In the genomic region with DNA sequence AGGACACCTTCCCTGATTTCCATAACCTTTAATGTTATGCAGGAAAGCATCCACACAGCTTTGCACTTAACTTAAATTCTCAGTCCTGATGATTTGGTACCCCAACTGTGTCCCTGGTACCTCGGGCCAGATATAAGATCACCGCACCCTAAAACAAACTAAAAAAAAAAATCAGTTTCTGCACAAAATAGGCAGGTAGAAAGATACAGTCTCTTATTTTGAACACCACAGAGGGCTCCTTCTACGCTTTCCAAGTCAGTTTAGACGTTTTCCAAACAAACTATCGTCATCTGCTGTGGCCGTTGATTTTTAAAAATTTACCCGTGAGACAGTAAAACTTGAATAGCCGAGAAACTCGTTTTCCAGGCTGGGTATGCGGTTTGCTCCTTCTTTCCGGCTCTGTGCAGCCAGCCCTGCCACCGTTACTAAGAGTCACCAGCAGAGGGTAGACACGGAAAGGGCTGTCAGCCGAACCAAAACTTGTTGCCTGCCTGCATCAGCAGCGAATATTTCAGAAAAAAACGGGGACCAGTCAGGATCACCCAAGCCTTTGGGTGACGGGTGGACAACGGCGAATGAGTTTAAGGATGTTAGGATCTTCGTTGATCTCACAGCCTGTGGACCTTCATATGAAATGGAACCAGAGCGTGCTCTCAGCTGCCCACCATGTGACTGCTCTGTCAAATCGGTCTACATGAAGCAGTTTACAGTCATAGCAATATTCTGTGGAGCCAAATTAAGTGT, we compare ENCODE assay signal across 8 mouse cellular contexts.
DNase-seq lines count a peak whose midpoint lies in the region; ATAC-seq and TF ChIP-seq lines count a peak whose summit lies in the region.

No protein-coding gene starts in this region.

- no peak overlapping the region for H3K27ac ChIP-seq in forebrain, embryonic 16.5 days (ENCODE audit: low read length)
- H3K27ac ChIP-seq in layer of hippocampus, adult 2 months, result no peak overlapping the region
- no peak overlapping the region for H3K27ac ChIP-seq in lung, embryonic 14.5 days (ENCODE audit: low read depth)
- no peak overlapping the region for H3K27ac ChIP-seq in neural tube, embryonic 14.5 days (ENCODE audit: low read depth, low read length)
- no peak overlapping the region for H3K27ac ChIP-seq in testis, adult 2 months (ENCODE audit: control insufficient read depth, insufficient read depth, low read depth, low read length)

- 19% methylated on average over 22 of the region's 22 CpGs for WGBS in forebrain, embryonic 16.5 days
- 17% methylated on average over 22 of the region's 22 CpGs for WGBS in lung, embryonic 14.5 days
- WGBS in neural tube, embryonic 14.5 days, result 24% methylated on average over 22 of the region's 22 CpGs

- H3K4me2 ChIP-seq in forebrain, embryonic 16.5 days (ENCODE audit: low read length), result peak overlapping the region; percentile 55
- H3K4me2 ChIP-seq in lung, embryonic 14.5 days, result peak overlapping the region; percentile 64
- peak overlapping the region; percentile 53 for H3K4me2 ChIP-seq in neural tube, embryonic 14.5 days (ENCODE audit: low read depth, low read length)

- no peak overlapping the region for H3K9ac ChIP-seq in forebrain, embryonic 16.5 days (replicated peaks; ENCODE audit: low read depth, low read length)
- no peak overlapping the region; the same call in 1 of the 2 replicates for H3K9ac ChIP-seq in lung, embryonic 14.5 days
- no peak overlapping the region for H3K9ac ChIP-seq in neural tube, embryonic 14.5 days (replicated peaks; ENCODE audit: low read depth, low read length)

- peak overlapping the region; percentile 41 for H3K4me3 ChIP-seq in forebrain, embryonic 16.5 days (replicated peaks; ENCODE audit: low read length)
- H3K4me3 ChIP-seq in layer of hippocampus, adult 2 months, result peak overlapping the region; percentile 57
- peak overlapping the region; percentile 32 for H3K4me3 ChIP-seq in lung, embryonic 14.5 days (ENCODE audit: low read depth, low read length)
- H3K4me3 ChIP-seq in neural tube, embryonic 14.5 days (ENCODE audit: low read depth, low read length), result peak overlapping the region; percentile 21
- H3K4me3 ChIP-seq in testis, adult 2 months (ENCODE audit: control insufficient read depth, low read depth, low read length), result no peak overlapping the region

- H3K27me3 ChIP-seq in forebrain, embryonic 16.5 days (replicated peaks; ENCODE audit: control insufficient read depth, insufficient read depth, low read length), result no peaks in the 10 kb centered on the region
- no peaks in the 10 kb centered on the region for H3K27me3 ChIP-seq in lung, embryonic 14.5 days (ENCODE audit: insufficient read depth, low read length)
- no peaks in the 10 kb centered on the region for H3K27me3 ChIP-seq in neural tube, embryonic 14.5 days (ENCODE audit: control insufficient read depth, insufficient read depth, low read length)
- H3K27me3 ChIP-seq in testis, adult 2 months (ENCODE audit: control insufficient read depth, insufficient read depth, low read length), result no peaks in the 10 kb centered on the region

- H3K4me1 ChIP-seq in forebrain, embryonic 16.5 days (replicated peaks; ENCODE audit: control insufficient read depth, insufficient read depth, low read length), result no peaks in the 10 kb centered on the region; the same call in 1 of the 2 replicates
- no peaks in the 10 kb centered on the region for H3K4me1 ChIP-seq in lung, embryonic 14.5 days (ENCODE audit: insufficient read depth)
- no peaks in the 10 kb centered on the region for H3K4me1 ChIP-seq in neural tube, embryonic 14.5 days (ENCODE audit: control insufficient read depth, insufficient read depth, low read length)
- H3K4me1 ChIP-seq in testis, adult 2 months (ENCODE audit: control insufficient read depth, insufficient read depth, low read length), result peaks cover 2% of the 10 kb centered on the region; the same call in 1 of the 2 replicates

- no peak for TF ChIP-seq POLR2A in testis, adult 2 months (IDR thresholded peaks at IDR 0.05; ENCODE audit: control insufficient read depth, low read depth, low read length)

- H3K36me3 ChIP-seq in forebrain, embryonic 16.5 days (ENCODE audit: control insufficient read depth, insufficient read depth), result no peaks in the 10 kb centered on the region
- H3K36me3 ChIP-seq in lung, embryonic 14.5 days (ENCODE audit: insufficient read depth), result no peaks in the 10 kb centered on the region
- H3K36me3 ChIP-seq in neural tube, embryonic 14.5 days (ENCODE audit: control insufficient read depth, insufficient read depth, low read length), result no peaks in the 10 kb centered on the region
- no peaks in the 10 kb centered on the region for H3K36me3 ChIP-seq in testis, adult 2 months (ENCODE audit: control insufficient read depth, insufficient read depth, low read length)

- peak; percentile 95 for ATAC-seq in CD4-positive, CD25-positive, alpha-beta regulatory T cell, adult 4 months
- peak; percentile 96 for ATAC-seq in forebrain, embryonic 16.5 days
- peak; percentile 95 for ATAC-seq in lung, embryonic 14.5 days (ENCODE audit: insufficient read depth)
- ATAC-seq in neural tube, embryonic 14.5 days (ENCODE audit: low read depth), result peak; percentile 89

- peak; percentile 34 for DNase-seq in c-Kit-positive CD71-positive TER-119-negative erythroid progenitor cells, embryonic 14.5 days (ENCODE audit: low read depth)
- peak; percentile 66 for DNase-seq in heart, postnatal 4 days
- peak; percentile 61 to 67 for DNase-seq in layer of hippocampus, adult 2 months (ENCODE audit: low spot score in 2 of 2)
- peak; percentile 85 for DNase-seq in lung, embryonic 14.5 days

- H3K9me3 ChIP-seq in forebrain, embryonic 16.5 days (ENCODE audit: control insufficient read depth, low read length), result no peaks in the 10 kb centered on the region
- no peaks in the 10 kb centered on the region for H3K9me3 ChIP-seq in lung, embryonic 14.5 days (ENCODE audit: low read depth, low read length)
- H3K9me3 ChIP-seq in neural tube, embryonic 14.5 days (ENCODE audit: control insufficient read depth, low read length), result no peaks in the 10 kb centered on the region

- peak; percentile 90 for TF ChIP-seq CTCF in layer of hippocampus, adult 2 months (conservative IDR thresholded peaks at IDR 0.05)
- peak; percentile 83 for TF ChIP-seq CTCF in lung, embryonic 14.5 days (IDR thresholded peaks at IDR 0.05; ENCODE audit: low read depth)
- peak; percentile 57; the same call in 1 of the 2 replicates for TF ChIP-seq CTCF in testis, adult 2 months (IDR thresholded peaks at IDR 0.05; ENCODE audit: control insufficient read depth, insufficient read depth, insufficient replicate concordance, low read depth, low read length)

Comparison
In these comparisons a context has a peak if more than half of its experiments do, and no peak if none do; other contexts are left out.
1. DNase-seq: peak in every context shown above with its lines; median percentile 85 in lung, embryonic 14.5 days; 66 in heart, postnatal 4 days; 64 in layer of hippocampus, adult 2 months; 34 in c-Kit-positive CD71-positive TER-119-negative erythroid progenitor cells, embryonic 14.5 days.